Mouse (Mus musculus) lung, postnatal 36 days (tissue): Measurements from ENCODE around the gene Nfkb1.
A peak's percentile ranks its signal among the peaks of the same experiment; 100 is the strongest.

Experiments used
- DNase-seq: peaks from one replicate; pipeline ENCODE4 v3.0.0; 2022; ENCODE audit warnings: mixed read lengths

The Nfkb1 gene

GRCm38 (mm10) chr3:135629830-135630355, 61.5 kb downstream of the Nfkb1 start:
- DNase-seq, result no peak

GRCm38 (mm10) chr3:135628706-135629169, 62.6 kb downstream of the Nfkb1 start:
- DNase-seq, result peak; percentile 82

- DNase-seq, result peak; percentile 18
Measured at GRCm38 (mm10) chr3:135628000-135628705, 63.2 kb downstream of the Nfkb1 start.

GRCm38 (mm10) chr3:135625290-135625689, 66.1 kb downstream of the Nfkb1 start:
- no peak for DNase-seq

GRCm38 (mm10) chr3:135616730-135617129, 74.6 kb downstream of the Nfkb1 start:
- DNase-seq, result no peak

- no peak for DNase-seq
Measured at GRCm38 (mm10) chr3:135614376-135614775, 77.0 kb downstream of the Nfkb1 start.

GRCm38 (mm10) chr3:135610221-135610620, 81.1 kb downstream of the Nfkb1 start:
- DNase-seq, result no peak

GRCm38 (mm10) chr3:135607660-135608473, 83.5 kb downstream of the Nfkb1 start:
- peak; percentile 61 for DNase-seq

- no peak for DNase-seq
Measured at GRCm38 (mm10) chr3:135607021-135607420, 84.3 kb downstream of the Nfkb1 start.

- no peak for DNase-seq
Measured at GRCm38 (mm10) chr3:135606592-135606991, 84.8 kb downstream of the Nfkb1 start.

GRCm38 (mm10) chr3:135605474-135605873, 85.9 kb downstream of the Nfkb1 start:
- peak; percentile 31 for DNase-seq

GRCm38 (mm10) chr3:135604626-135605417, 86.5 kb downstream of the Nfkb1 start:
- DNase-seq, result no peak

- no peak for DNase-seq
Measured at GRCm38 (mm10) chr3:135602731-135603130, 88.6 kb downstream of the Nfkb1 start.

- DNase-seq, result no peak
Measured at GRCm38 (mm10) chr3:135598355-135598754, 93.0 kb downstream of the Nfkb1 start.

GRCm38 (mm10) chr3:135597014-135597413, 94.3 kb downstream of the Nfkb1 start:
- DNase-seq, result peak; percentile 61

- peak; percentile 68 for DNase-seq
Measured at GRCm38 (mm10) chr3:135594238-135594917, 97.0 kb downstream of the Nfkb1 start.

- no peak for DNase-seq
Measured at GRCm38 (mm10) chr3:135592011-135592410, 99.3 kb downstream of the Nfkb1 start.

- DNase-seq, result no peak
Measured at GRCm38 (mm10) chr3:135591376-135591775, 100.0 kb downstream of the Nfkb1 start.

- no peak for DNase-seq
Measured at GRCm38 (mm10) chr3:135590471-135590870, 100.9 kb downstream of the Nfkb1 start.

- DNase-seq, result peak; percentile 66
Measured at GRCm38 (mm10) chr3:135586471-135586880, 104.9 kb downstream of the Nfkb1 start.

GRCm38 (mm10) chr3:135586060-135586459, 105.3 kb downstream of the Nfkb1 start:
- no peak for DNase-seq

- DNase-seq, result no peak
Measured at GRCm38 (mm10) chr3:135585482-135585881, 105.9 kb downstream of the Nfkb1 start.
